Mouse (Mus musculus): ENCODE results near the gene S100b.

The S100b gene

DNA sequence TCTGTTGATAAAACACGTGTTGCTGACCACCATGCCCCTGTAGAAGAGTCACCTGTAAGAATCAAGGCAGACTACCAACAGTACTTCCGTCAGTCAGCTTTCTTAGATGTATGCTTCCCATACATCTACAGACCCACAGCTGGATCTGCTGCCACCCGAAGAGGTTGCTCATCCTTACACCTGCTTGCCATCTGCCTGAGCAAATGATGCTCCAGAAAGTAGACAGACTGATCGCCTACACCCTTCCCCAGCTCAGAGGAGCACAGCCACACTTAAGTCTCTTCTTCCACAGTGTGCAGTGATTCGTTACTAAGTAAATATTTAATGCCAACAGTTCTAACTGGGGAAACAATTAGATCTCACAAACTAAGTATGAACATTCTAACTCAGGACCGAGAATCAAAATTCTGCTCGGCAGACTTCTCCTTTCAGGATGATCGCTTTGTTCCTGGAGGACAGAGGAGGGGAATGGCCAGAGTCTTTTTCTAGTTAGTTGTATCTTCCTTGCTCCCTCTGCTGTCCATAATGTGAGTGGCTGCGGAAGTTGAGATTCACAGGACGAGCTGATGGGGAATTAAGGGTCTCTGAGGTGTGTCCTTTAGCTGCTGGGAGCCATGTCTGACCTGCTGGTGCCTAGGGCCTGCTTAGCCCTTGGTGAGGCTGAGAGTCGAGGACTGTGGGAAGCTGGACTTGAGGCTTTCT lies 6.9 kb downstream of the S100b start:
- DNase-seq (ENCODE audit: low read depth): no peak

DNA sequence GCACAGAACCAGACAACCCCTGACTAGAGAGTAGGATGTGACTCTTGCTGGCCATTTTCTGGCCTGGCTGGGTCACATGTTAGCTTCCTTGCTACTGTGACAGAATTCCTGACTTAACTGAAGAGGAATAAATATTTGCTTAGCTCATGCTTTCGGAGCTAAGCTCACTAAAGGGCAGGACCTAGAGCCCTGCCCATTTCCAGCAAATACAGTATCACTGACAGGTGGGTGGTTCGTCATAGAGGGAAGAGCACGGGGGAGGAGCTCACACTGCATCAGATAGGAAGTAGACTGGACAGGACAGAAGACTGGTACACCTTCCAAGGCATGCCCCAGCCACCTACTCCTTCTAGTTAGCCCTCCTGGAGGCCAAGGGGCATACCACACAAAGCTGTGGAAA lies 7.8 kb downstream of the S100b start:
- DNase-seq (ENCODE audit: low read depth): no peak

DNA sequence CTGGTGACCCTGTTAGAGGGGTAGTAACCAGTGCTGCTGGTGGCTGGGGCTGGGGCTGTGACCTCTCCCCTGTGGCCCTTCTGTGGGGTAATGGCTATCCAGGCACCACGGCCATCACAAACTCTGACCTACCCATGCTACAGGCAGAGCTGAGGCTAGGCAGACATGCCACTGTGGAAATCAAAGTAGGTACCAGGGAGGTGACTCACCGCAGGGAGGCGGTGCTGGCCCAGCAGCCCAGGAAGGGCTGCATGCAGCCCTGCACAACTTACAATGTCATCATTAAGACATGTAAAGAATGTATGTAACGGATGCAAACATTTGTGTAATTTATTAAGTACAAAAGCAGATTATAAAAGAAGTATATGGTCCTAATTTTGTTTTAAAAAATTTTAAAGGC lies 8.8 kb downstream of the S100b start:
- DNase-seq (ENCODE audit: low read depth): peak; percentile 26

DNA sequence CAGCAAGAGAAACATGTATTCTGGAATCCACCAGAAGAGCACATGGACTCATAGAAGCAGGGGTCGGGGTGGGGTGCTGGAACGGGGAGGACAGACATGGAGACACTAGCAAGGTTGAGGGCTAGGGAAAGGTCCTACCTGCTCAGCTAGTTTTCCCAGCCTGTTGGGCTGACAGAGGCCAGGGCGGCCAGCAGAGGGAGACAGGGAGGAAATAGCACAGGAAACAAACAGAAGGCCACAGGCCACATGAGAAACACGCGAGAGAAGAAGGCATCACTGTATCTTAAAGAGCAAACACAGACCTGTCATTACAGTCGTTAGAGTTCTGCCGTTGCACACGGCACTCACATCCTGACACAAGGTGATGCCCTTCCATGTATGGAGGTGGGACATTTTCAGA lies 17.6 kb downstream of the S100b start:
- peak; percentile 70 for DNase-seq (ENCODE audit: low read depth)

DNA sequence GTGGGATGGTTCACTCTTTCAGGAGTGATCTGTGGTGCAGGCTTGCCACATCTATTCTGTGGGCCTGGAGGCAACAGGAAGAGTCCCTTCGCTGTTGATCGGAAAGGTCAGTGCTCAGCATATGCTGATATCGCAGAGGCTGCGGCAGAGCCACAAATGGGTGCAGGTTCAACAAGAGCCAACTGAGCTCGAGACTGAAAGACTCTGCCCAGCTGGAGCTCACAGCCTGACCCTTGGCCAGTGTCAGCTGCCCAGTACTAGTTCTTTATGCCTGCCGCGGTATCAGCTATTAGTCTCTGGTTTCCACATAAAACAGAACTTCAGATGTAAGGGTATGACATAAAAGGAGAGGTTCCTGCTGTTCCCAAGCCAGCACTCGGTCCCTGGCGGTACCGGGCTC lies 21.6 kb downstream of the S100b start:
- DNase-seq (ENCODE audit: low read depth): no peak

DNA sequence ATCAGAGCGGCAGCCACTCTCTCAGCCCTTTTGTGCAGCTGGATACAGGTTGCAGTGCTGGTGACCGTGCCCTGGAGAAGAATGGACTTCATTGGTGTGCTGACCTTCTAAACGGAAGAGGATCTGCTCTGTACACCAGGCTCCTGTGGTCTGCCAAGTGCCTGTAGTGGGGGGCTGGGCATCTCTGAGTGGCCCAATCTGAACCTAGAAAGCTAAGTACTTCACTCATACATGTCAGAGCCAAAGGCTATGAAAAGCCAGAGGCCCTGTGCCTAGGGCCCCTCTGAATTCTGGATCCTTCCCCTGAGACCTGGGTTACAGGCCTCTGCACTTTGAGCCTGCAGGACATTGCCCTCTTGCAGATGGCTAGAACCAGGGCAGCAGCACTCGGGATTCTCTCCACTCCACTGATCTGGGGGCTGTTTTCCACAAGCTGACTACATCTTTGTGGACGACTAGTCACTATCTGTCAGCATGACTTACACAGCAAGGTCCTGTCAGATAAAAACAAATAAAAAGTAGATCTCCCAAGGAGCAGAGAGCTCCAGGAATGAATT lies 25.0 kb downstream of the S100b start:
- DNase-seq (ENCODE audit: low read depth): no peak

DNA sequence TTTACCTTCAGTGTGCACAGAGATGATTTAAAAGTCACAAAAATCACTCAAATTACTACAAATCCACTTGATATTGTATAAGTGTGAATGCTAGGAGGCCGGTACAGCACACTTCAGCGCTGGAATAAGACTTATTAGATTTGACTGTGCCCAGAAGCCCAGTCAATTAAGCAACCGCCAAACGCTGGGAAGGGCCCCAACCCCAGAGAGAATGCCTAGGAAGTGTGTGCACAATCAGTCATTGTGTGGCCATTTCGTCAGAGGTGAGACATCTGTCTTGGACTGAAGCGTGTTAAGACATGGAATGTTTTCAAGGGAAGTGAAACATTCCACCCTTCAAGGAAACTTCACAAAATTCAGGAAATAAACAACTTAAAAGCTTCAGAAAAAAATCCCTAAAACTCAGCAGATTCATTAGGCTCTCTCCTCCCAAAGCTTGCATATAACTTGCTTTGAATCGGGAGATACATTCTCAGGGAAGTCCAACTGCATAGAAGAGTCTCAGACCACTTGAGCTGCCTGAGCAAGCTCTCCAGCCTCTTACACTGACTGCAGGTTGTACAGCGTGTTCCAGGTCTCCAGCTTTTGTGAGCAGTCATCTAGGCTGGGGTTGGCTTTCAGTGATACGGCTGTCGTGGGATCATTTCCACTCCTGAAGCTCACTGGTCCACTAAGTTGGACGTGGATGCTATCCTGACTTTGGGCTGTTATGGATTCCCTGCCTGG lies 34.8 kb downstream of the S100b start:
- DNase-seq (ENCODE audit: low read depth): no peak

DNA sequence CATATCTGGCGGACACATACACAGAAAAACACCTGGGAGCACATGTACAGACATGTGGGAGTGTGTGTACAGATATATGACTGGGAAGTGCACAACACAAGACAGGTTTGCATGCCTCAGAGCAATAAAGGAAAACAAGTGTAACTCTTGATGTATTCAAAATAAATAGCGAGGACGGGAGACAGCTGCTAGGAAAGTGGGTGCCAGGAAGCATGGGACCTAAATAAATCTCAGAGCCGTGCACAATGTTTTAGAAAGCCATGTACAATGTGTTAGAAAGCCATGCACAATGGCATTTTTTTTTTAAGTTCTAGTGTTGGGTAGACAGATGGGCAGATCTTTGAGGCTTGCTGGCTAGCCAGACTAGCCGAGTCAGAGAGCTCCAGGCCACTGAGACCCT lies 35.4 kb downstream of the S100b start:
- DNase-seq (ENCODE audit: low read depth): no peak

DNA sequence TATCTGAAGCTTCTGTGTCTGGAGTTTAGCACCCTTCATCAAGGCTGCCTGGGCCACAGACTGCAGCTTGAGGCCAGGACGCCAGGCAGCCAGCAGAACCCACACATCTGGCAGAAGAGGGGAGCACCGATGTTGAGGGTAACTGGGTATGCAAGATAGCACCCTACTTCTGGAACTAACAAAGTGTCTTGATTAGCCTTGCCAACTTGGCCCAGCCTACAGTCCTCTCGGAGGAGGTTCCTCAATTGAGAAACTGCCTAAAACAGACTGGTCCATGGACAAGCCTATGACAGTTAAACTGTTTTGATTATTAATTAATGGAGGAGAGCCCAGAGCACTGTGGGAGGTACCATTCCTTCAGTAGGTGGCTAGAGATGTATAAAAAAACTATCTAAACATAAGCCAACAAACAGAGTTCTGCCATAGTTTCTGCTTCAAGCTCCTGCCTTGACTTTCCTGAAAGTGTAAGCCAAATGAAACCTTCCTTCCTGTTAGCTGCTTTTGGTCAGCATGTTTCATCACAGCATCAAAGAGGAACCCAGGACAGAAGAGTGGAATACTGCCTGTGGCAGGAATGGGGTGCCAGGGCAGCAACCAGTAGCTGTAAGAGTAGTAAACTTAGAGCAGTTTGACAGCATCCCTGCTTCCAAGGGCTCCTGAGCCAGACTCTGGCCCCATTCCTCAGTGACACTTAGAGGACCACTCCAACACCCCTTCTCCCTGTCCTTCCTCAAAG lies 36.5 kb downstream of the S100b start:
- no peak for DNase-seq (ENCODE audit: low read depth)

DNA sequence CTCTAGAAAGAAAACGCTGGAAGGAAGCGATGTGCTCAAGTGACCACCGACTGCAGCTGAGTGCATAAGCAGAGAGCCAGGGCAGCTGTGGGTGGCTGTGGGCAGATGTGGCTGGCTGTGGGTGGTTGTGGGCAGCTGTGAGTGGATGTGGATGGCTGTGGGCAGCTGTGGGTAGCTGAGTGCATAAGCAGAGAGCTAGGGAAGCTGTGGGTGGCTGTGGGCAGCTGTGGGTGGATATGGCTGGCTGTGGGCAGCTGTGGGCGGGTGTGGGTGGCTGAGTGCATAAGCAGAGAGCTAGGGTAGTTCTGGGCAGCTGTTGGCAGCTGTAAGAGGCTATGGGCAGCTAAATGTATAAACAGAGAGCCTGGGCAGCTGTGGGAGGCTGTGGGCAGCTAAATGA lies 39.6 kb downstream of the S100b start:
- no peak for DNase-seq (ENCODE audit: low read depth)

DNA sequence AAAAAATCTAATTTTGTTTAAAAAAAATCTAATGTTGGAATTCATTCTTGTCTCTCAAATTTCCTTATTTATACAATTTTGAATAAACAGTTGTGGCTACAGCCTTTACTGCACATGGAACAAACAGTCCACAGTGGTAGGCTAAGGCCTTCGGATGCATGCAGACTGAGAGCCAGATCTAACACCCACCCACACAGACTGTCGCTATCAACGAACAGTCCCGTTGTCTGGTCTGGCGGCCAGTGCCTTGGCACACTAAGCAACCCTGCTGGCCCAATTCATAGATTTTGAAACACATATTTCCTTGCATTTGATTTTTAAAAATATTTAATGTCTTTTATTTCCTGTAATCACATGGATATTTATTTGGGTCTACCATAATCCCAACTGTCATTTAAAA lies 46.5 kb downstream of the S100b start:
- no peak for DNase-seq (ENCODE audit: low read depth)

DNA sequence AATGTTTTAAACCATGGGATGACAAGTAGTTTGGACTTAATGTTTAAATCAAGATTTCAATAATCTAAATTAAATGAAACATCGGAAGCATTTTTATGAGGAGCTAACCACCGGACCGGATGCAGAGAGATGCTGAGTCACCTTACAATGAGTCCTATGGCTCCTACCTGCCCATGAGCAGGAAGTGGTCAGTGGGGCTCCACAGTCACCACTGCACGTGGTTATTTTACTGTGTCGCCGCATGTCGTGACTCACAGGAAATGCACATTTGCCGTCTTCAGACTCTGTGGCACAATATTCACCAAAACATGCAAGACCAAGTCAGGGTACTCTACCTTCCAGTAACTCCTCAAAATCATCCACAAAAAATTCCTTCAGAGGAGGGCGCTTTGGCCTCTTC lies 53.1 kb downstream of the S100b start:
- DNase-seq (ENCODE audit: low read depth): peak; percentile 97
